Mouse (Mus musculus): ENCODE results near the gene Traf1.

DNA sequence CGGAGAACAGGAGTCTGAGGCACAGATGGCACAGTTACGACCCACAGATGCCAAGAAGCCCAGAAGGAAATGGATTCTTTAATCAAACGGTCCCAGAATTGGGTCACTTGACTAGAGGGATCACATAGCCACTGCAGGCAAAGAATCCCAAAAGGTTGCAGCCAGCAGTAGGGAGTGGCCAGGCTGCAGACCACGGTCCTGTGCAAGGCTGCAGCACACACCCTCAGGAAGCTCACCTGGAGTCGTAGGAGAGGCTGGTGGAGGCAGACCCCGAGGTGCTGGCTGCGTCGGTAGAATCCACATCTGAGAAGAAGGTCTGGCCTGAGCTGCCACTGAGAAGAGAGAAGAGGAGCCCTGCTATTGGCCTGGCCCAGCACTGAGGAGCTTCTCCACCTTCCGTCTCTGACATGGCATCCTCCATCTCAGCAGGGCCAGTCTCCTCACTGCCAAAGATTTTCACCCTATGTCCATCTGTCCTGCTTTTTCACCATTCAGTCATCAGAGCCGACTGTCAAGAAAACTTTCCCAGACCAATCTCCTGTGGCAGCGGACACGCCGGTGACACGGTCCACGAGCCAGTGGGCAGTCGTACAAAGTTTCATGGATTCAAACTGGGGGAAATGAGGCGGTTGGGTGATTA lies 64.6 kb downstream of the Traf1 start:
- TF ChIP-seq CTCF (IDR thresholded peaks at IDR 0.05; ENCODE audit: extremely low read depth, insufficient read depth, low read length) (no peak), POLR2A (IDR thresholded peaks at IDR 0.05; ENCODE audit: extremely low read depth, insufficient read depth, low read length) (no peak)

Measured in cortical plate, adult 2 months (tissue).